Comparison of ENCODE assay signal across 7 mouse cellular contexts in genomic region chr19:5071545-5072369, GRCm38 (mm10). TPM values are rescaled to one million over a fixed set of nuclear protein-coding genes. Genes with fewer than 3 reads are reported as not detected.
DNase-seq lines count a peak whose midpoint lies in the region; ATAC-seq and TF ChIP-seq lines count a peak whose summit lies in the region.

No protein-coding gene starts in this region.

- no peak for TF ChIP-seq EP300 in MEL (IDR thresholded peaks at IDR 0.05; ENCODE audit: low read depth in 1 of 2, low read length in 2 of 2)

- no peaks in the 10 kb centered on the region for H3K9me3 ChIP-seq in MEL (replicated peaks; ENCODE audit: insufficient read depth, low read length)

- TF ChIP-seq RAD21 in MEL (IDR thresholded peaks at IDR 0.05; ENCODE audit: low read depth, low read length): no peak

- no peak for TF ChIP-seq CTCF in MEL (IDR thresholded peaks at IDR 0.05 in 2 of 3, conservative IDR thresholded peaks at IDR 0.05 in 1 of 3; ENCODE audit: control insufficient read depth in 1 of 3, insufficient read depth in 1 of 3, low read depth in 2 of 3, low read length in 3 of 3, poor library complexity in 1 of 3, severe bottlenecking in 1 of 3)

- H3K27ac ChIP-seq in MEL (ENCODE audit: control insufficient read depth, low read depth, low read length): peak overlapping the region; percentile 39

- TF ChIP-seq POLR2A in MEL (IDR thresholded peaks at IDR 0.05; ENCODE audit: control insufficient read depth in 1 of 2, insufficient read depth in 1 of 2, low read depth in 1 of 2, low read length in 2 of 2, poor library complexity in 1 of 2): peak; percentile 2 to 55; a peak in 2 of 4 replicates

- peak overlapping the region; percentile 77 for H3K9ac ChIP-seq in MEL (ENCODE audit: control insufficient read depth, low read depth, low read length, poor library complexity, severe bottlenecking)

- peak; percentile 73 for ATAC-seq in megakaryocyte progenitor cell, adult 5-6 weeks (replicated peaks; ENCODE audit: poor library complexity)

- intact Hi-C loops in heart, postnatal 10 days (cut with DNase I): no loop called here

- peak overlapping the region; percentile 56 to 68 for H3K4me3 ChIP-seq in MEL (ENCODE audit: control insufficient read depth in 1 of 2, insufficient read depth in 1 of 2, low read depth in 2 of 2, low read length in 2 of 2)

- H3K79me2 ChIP-seq in MEL (ENCODE audit: control insufficient read depth, insufficient read depth, low read length, poor library complexity): peaks cover 2% of the 10 kb centered on the region; the same call in 1 of the 2 replicates

- peaks cover 5 to 29% of the 10 kb centered on the region in 2 experiments for H3K4me1 ChIP-seq in MEL (ENCODE audit: control insufficient read depth in 1 of 2, insufficient read depth in 2 of 2, low read length in 2 of 2)

- no peaks in the 10 kb centered on the region for H3K27me3 ChIP-seq in MEL (ENCODE audit: control insufficient read depth in 1 of 2, insufficient read depth in 2 of 2, low read length in 2 of 2)

- peaks cover 0 to 2% of the 10 kb centered on the region in 2 experiments; a peak in 1 of 4 replicates for H3K36me3 ChIP-seq in MEL (ENCODE audit: control insufficient read depth in 1 of 2, insufficient read depth in 2 of 2, low read length in 2 of 2)

- DNase-seq in MEL (ENCODE audit: low read depth, low spot score): peak; percentile 94
- peak; percentile 85 for DNase-seq in adrenal gland, postnatal 14 days
- peak; percentile 92 for DNase-seq in fibroblast of lung, adult 2 months (ENCODE audit: low read depth)
- DNase-seq in heart, postnatal 10 days: peak; percentile 77 to 79
- peak; percentile 69 to 86 for DNase-seq in kidney, postnatal 25 days
- DNase-seq in spleen, postnatal 14 days (ENCODE audit: low spot score in 2 of 2): peak; percentile 48 to 67

TF ChIP-seq in MEL, 35 proteins besides CTCF, POLR2A, EP300 and RAD21:
- TF ChIP-seq ETS1 (IDR thresholded peaks at IDR 0.05; ENCODE audit: low read depth, low read length) (no peak), ZKSCAN1 (IDR thresholded peaks at IDR 0.05; ENCODE audit: low read depth, low read length) (no peak), USF1 (IDR thresholded peaks at IDR 0.05; ENCODE audit: low read depth, low read length) (no peak), SIN3A (IDR thresholded peaks at IDR 0.05; ENCODE audit: low read length) (no peak; the same call in 1 of the 2 replicates), E2F4 (IDR thresholded peaks at IDR 0.05; ENCODE audit: borderline replicate concordance, low read depth, low read length) (no peak), MEF2A (IDR thresholded peaks at IDR 0.05; ENCODE audit: extremely low read depth, insufficient replicate concordance, low read depth, low read length, poor library complexity, severe bottlenecking) (no peak), MAFK (IDR thresholded peaks at IDR 0.05; ENCODE audit: borderline replicate concordance, low read depth, low read length) (no peak), GABPA (IDR thresholded peaks at IDR 0.05; ENCODE audit: low read depth, low read length) (no peak), NELFE (IDR thresholded peaks at IDR 0.05; ENCODE audit: low read depth, low read length) (peak; percentile 37; the same call in 1 of the 2 replicates), UBTF (IDR thresholded peaks at IDR 0.05; ENCODE audit: borderline replicate concordance, insufficient read depth, low read depth, low read length) (no peak), TBP (IDR thresholded peaks at IDR 0.05; ENCODE audit: low read depth, low read length) (0 out of 2 replicates have a peak, but pooled peaks have one; percentile 12), NRF1 (IDR thresholded peaks at IDR 0.05; ENCODE audit: insufficient read depth, low read depth, low read length, poor library complexity, severe bottlenecking) (no peak), POLR2AphosphoS2 (IDR thresholded peaks at IDR 0.05; ENCODE audit: low read length) (no peak), RCOR1 (IDR thresholded peaks at IDR 0.05; ENCODE audit: low read depth, low read length) (no peak), USF2 (IDR thresholded peaks at IDR 0.05; ENCODE audit: borderline replicate concordance in 1 of 2, insufficient read depth in 1 of 2, low read depth in 1 of 2, low read length in 2 of 2) (no peak), ZNF384 (IDR thresholded peaks at IDR 0.05; ENCODE audit: low read depth, low read length) (no peak), CHD1 (IDR thresholded peaks at IDR 0.05; ENCODE audit: low read depth, low read length) (0 out of 2 replicates have a peak, but pooled peaks have one; percentile 52), MXI1 (IDR thresholded peaks at IDR 0.05; ENCODE audit: low read depth, low read length) (peak; percentile 38; the same call in 1 of the 2 replicates), HCFC1 (IDR thresholded peaks at IDR 0.05; ENCODE audit: low read depth, low read length) (0 out of 2 replicates have a peak, but pooled peaks have one; percentile 21), TCF12 (IDR thresholded peaks at IDR 0.05; ENCODE audit: low read depth, low read length) (no peak), ZMIZ1 (IDR thresholded peaks at IDR 0.05; ENCODE audit: low read depth, low read length) (no peak), MAZ (IDR thresholded peaks at IDR 0.05; ENCODE audit: low read depth, low read length) (peak; percentile 61; the same call in 1 of the 2 replicates), TAL1 (IDR thresholded peaks at IDR 0.05; ENCODE audit: low read length) (no peak), MAX (IDR thresholded peaks at IDR 0.05; ENCODE audit: low read length) (no peak)

RNA-seq across cellular contexts. Expression of gene Cd248, which starts 3.9 kb away (rescaled TPM):
- total RNA-seq in MEL (2012; rRNA removed): 0.23 and 0.27 TPM in 2 replicates
- under 1 TPM in 1 of 2 experiments, not detected in 1; 0.86 TPM for polyA plus RNA-seq in MEL (2012; ENCODE audit: insufficient read depth in 1 of 2, insufficient read length in 2 of 2, low read depth in 1 of 2, low replicate concordance in 2 of 2, missing spikeins in 1 of 2)
- total RNA-seq in adrenal gland, postnatal 14 days (2021): 17.3 and 21.0 TPM in 2 replicates
- 10 to 100 TPM; 33.8 to 39.7 TPM for total RNA-seq in heart, postnatal 10 days (2021)
- 0.20 and 0.30 TPM in 2 replicates for total RNA-seq in megakaryocyte progenitor cell, adult 5-6 weeks (2015)
- total RNA-seq in megakaryocyte progenitor cell, adult 5-6 weeks (2017): 0.20 and 0.25 TPM in 2 replicates

RNA-seq across cellular contexts. Expression of gene Tmem151a, which starts 13.6 kb away (rescaled TPM):
- total RNA-seq in MEL (2012; rRNA removed): 0.29 TPM in 1 of 2 replicates, not detected in the other
- under 1 TPM in 1 of 2 experiments, not detected in 1; 0.63 TPM for polyA plus RNA-seq in MEL (2012; ENCODE audit: insufficient read depth in 1 of 2, insufficient read length in 2 of 2, low read depth in 1 of 2, low replicate concordance in 2 of 2, missing spikeins in 1 of 2)
- total RNA-seq in adrenal gland, postnatal 14 days (2021): 2.0 and 2.5 TPM in 2 replicates
- 1 to 10 TPM; 3.3 to 3.5 TPM for total RNA-seq in heart, postnatal 10 days (2021)
- 0.02 TPM in 1 of 2 replicates, not detected in the other for total RNA-seq in megakaryocyte progenitor cell, adult 5-6 weeks (2015)
- total RNA-seq in megakaryocyte progenitor cell, adult 5-6 weeks (2017): not detected in 2 replicates

RNA-seq across cellular contexts. Expression of gene Yif1a, which starts 16.6 kb away (rescaled TPM):
- 57.5 and 64.3 TPM in 2 replicates for total RNA-seq in MEL (2012; rRNA removed)
- polyA plus RNA-seq in MEL (2012; ENCODE audit: insufficient read depth in 1 of 2, insufficient read length in 2 of 2, low read depth in 1 of 2, low replicate concordance in 2 of 2, missing spikeins in 1 of 2): 10 to 100 TPM in 1 of 2 experiments, not detected in 1; 54.0 TPM
- 80.4 and 84.7 TPM in 2 replicates for total RNA-seq in adrenal gland, postnatal 14 days (2021)
- total RNA-seq in heart, postnatal 10 days (2021): 10 to 100 TPM; 72.8 to 78.3 TPM
- 44.2 and 45.3 TPM in 2 replicates for total RNA-seq in megakaryocyte progenitor cell, adult 5-6 weeks (2015)
- total RNA-seq in megakaryocyte progenitor cell, adult 5-6 weeks (2017): 9.1 and 12.3 TPM in 2 replicates

RNA-seq across cellular contexts. Expression of gene Rin1, which starts 21.5 kb away (rescaled TPM):
- 0.33 and 0.42 TPM in 2 replicates for total RNA-seq in MEL (2012; rRNA removed)
- polyA plus RNA-seq in MEL (2012; ENCODE audit: insufficient read depth in 1 of 2, insufficient read length in 2 of 2, low read depth in 1 of 2, low replicate concordance in 2 of 2, missing spikeins in 1 of 2): 1 to 10 TPM in 1 of 2 experiments, not detected in 1; 1.3 TPM
- total RNA-seq in adrenal gland, postnatal 14 days (2021): 3.0 and 3.9 TPM in 2 replicates
- 1 to 10 TPM; 2.1 to 2.4 TPM for total RNA-seq in heart, postnatal 10 days (2021)
- total RNA-seq in megakaryocyte progenitor cell, adult 5-6 weeks (2015): 0.17 and 0.22 TPM in 2 replicates
- 0.12 and 0.47 TPM in 2 replicates for total RNA-seq in megakaryocyte progenitor cell, adult 5-6 weeks (2017)

RNA-seq across cellular contexts. Expression of gene Cnih2, which starts 26.6 kb away (rescaled TPM):
- total RNA-seq in MEL (2012; rRNA removed): 0.65 and 1.0 TPM in 2 replicates
- polyA plus RNA-seq in MEL (2012; ENCODE audit: insufficient read depth in 1 of 2, insufficient read length in 2 of 2, low read depth in 1 of 2, low replicate concordance in 2 of 2, missing spikeins in 1 of 2): 1 to 10 TPM in 1 of 2 experiments, not detected in 1; 2.7 TPM
- total RNA-seq in adrenal gland, postnatal 14 days (2021): 3.1 and 3.9 TPM in 2 replicates
- total RNA-seq in heart, postnatal 10 days (2021): under 1 TPM; 0.57 to 0.82 TPM
- 0.17 and 0.66 TPM in 2 replicates for total RNA-seq in megakaryocyte progenitor cell, adult 5-6 weeks (2015)
- total RNA-seq in megakaryocyte progenitor cell, adult 5-6 weeks (2017): not detected in 2 replicates

Comparison
In these comparisons a context has a peak if more than half of its experiments do, and no peak if none do; other contexts are left out.
1. Peak in every context shown above with its lines: DNase-seq, ATAC-seq, H3K4me3 ChIP-seq and H3K27ac ChIP-seq.
2. RNA of gene Cd248, which starts 3.9 kb away (total RNA-seq): 33.8 to 39.7 TPM in heart, postnatal 10 days and 17.3 to 21.0 TPM in adrenal gland, postnatal 14 days; 0.20 to 0.30 TPM in megakaryocyte progenitor cell, adult 5-6 weeks and 0.23 to 0.27 TPM in MEL; every median in the first group is over 10 times any median in the second.